Mouse (Mus musculus): ENCODE data around the gene Gm29289. TPM values are rescaled to one million over a fixed set of nuclear protein-coding genes. Genes with fewer than 3 reads are reported as not detected.

The Gm29289 gene
- not detected for polyA plus RNA-seq (2015; fragmentation: Illumina TruSeq; extraction: RNeasy Lipid Tissue Mini Kit (QIAGEN cat#74804); ENCODE audit: low read depth, low replicate concordance)

GRCm38 (mm10) chrY:2932282-2932681, at the start of gene Gm29289:
Gene Gm29289 (plus strand): TSS chrY:2932582.

GRCm38 (mm10) chrY:2900689-2901088, 31.7 kb upstream of the Gm29289 start, which contains the start of gene Gm10352:
Gene Gm10352 (plus strand): TSS chrY:2900989.

Other genes with a start within 250 kb of the Gm29289 start
- gene H2al2b, start 211.9 kb upstream of the Gm29289 start, polyA plus RNA-seq (2015; fragmentation: Illumina TruSeq; extraction: RNeasy Lipid Tissue Mini Kit (QIAGEN cat#74804); ENCODE audit: low read depth, low replicate concordance): not detected
- not detected for gene Gm4064, start 136.4 kb upstream of the Gm29289 start, polyA plus RNA-seq (2015; fragmentation: Illumina TruSeq; extraction: RNeasy Lipid Tissue Mini Kit (QIAGEN cat#74804); ENCODE audit: low read depth, low replicate concordance)
- not detected for gene Rbmy, start 101.9 kb upstream of the Gm29289 start, polyA plus RNA-seq (2015; fragmentation: Illumina TruSeq; extraction: RNeasy Lipid Tissue Mini Kit (QIAGEN cat#74804); ENCODE audit: low read depth, low replicate concordance)
- not detected for gene Gm10256, start 101.9 kb upstream of the Gm29289 start, polyA plus RNA-seq (2015; fragmentation: Illumina TruSeq; extraction: RNeasy Lipid Tissue Mini Kit (QIAGEN cat#74804); ENCODE audit: low read depth, low replicate concordance)
- gene Gm10352, start 31.6 kb upstream of the Gm29289 start, polyA plus RNA-seq (2015; fragmentation: Illumina TruSeq; extraction: RNeasy Lipid Tissue Mini Kit (QIAGEN cat#74804); ENCODE audit: low read depth, low replicate concordance): not detected